Mouse (Mus musculus): ENCODE results near the gene Phf21b.

Gene Phf21b

GRCm38 (mm10) chr15:84846216-84846615 lies 9.6 kb downstream of the Phf21b start:
- DNase-seq (ENCODE audit: extremely low spot score, low spot score), result no peak

GRCm38 (mm10) chr15:84844831-84845230 lies 11.0 kb downstream of the Phf21b start:
- no peak for DNase-seq (ENCODE audit: extremely low spot score, low spot score)

GRCm38 (mm10) chr15:84843034-84843433 lies 12.8 kb downstream of the Phf21b start:
- no peak for DNase-seq (ENCODE audit: extremely low spot score, low spot score)

DNA sequence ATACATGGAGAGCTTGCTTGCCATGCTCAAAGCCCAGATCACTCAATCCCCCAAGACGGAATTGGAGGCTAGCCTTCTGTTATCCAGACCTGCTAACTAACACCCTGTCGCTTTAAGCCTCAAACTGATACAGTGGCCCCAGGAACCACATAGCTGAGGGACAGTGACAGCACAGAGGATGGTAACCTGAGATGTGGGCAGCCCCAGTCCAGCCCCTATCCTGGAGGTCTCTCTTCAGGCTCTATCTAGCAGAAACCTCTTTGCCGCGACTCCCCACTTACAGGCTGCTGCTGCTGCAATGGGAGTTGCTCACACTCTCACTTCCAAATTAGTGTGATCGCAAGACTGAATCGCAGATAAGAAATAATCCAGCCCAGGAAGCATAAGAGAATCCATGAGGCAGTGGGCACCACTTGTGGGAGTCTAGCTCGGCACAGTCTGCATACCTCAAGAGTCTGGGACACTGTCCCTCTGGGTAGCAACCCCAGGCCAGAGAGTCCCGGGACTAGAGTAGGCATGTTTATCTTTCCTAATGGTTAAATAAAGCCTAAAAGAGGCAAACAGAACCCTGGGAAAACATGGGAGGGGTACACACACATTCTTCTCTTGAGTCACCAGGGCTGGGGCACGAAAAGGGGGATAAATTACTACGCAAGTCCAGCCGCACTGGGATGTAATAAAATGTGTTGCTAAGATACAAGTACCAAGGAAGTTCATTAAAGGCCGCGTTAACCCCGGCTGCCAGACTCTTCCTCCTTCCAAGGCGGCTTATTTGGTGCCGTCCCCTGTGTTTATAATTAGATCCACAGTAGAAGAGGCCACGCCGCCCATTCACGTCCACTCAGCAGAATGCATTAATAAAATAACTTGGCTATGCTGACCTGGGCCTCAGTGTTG lies 13.7 kb downstream of the Phf21b start:
- peak; percentile 22 for DNase-seq (ENCODE audit: extremely low spot score, low spot score)

DNA sequence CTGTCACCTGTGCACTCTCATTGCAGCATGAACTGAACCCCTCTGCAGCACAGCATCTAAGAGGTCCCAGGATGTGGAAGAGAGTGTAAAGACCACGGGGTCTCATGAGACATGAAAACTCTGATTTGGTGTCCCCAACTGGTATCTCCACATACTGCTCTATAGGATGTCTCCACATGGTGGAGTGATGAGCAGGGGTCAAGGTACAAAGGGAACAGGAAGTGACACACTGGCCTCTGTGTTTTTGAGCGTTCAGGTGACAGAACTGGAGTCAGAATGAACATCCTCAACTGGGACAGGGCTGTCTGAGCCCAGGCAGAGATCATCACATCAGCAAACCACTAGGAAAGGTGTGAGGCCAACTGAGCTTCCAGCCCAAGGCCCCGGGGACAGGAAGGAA lies 15.3 kb downstream of the Phf21b start:
- DNase-seq (ENCODE audit: extremely low spot score, low spot score), result no peak

DNA sequence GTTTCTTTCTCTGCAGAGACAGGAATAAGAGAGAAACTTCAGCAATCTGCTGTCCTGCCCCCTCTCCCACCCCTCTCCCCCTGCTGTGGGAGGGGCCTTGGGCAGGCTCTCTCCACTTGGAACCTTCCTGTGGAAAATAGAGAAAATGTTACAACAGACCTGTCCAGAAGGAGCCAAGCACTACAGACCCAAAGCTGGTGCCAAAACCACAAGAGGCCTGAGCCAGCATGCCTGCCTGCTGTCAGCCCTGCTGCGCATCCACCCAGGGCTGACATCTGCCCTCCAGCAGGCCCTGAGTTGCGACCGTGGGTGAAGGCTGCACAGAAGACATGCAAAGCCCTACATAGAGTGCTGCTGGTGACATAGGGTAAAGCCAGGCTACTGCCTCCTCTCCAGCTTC lies 16.3 kb downstream of the Phf21b start:
- DNase-seq (ENCODE audit: extremely low spot score, low spot score), result no peak

- no peak for DNase-seq (ENCODE audit: extremely low spot score, low spot score)
Observed at GRCm38 (mm10) chr15:84837896-84838295, 18.0 kb downstream of the Phf21b start.

DNA sequence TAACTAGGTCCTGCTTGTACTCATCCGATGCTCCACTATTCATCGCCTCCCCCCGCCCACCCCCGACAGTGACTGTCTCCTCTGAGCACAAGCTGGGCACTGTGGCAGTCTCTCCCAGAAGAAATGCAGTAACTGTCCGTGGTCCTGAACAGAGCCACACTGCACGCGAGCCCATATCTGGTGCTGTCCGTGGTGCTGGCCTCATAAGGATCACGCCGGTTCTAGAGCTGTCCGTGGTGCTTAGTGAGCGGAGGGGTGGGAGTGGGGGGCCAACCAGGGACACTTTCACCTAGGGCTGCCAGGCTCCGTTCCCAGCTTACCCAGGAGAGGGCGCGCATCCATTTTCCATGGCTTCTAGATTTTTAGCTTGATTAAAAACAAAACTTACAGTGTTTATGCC lies 26.4 kb downstream of the Phf21b start:
- peak; percentile 89 for DNase-seq (ENCODE audit: extremely low spot score, low spot score)

GRCm38 (mm10) chr15:84828603-84829002 lies 27.2 kb downstream of the Phf21b start:
- DNase-seq (ENCODE audit: extremely low spot score, low spot score), result no peak

- DNase-seq (ENCODE audit: extremely low spot score, low spot score), result no peak
Observed at GRCm38 (mm10) chr15:84823086-84823485, 32.8 kb downstream of the Phf21b start.

DNA sequence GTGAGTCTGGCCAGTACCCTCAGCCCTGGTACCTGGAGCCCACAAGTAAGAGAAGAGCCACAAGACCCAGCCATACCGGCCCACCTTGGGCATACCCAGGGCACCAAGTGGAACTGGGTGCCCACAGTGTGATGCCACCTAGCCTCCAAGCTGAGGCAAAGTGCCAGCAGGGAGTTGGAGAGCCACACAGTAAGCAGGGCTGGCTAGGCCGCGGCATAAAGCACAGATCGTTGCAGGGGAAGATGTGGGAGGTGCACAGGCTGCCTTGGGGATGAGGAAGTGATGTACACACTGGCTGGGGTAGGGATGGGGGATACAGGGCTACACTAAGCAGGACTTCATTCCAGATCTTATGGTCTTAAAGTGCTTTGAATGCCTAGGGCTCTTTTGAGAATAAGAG lies 35.0 kb downstream of the Phf21b start:
- no peak for DNase-seq (ENCODE audit: extremely low spot score, low spot score)

DNA sequence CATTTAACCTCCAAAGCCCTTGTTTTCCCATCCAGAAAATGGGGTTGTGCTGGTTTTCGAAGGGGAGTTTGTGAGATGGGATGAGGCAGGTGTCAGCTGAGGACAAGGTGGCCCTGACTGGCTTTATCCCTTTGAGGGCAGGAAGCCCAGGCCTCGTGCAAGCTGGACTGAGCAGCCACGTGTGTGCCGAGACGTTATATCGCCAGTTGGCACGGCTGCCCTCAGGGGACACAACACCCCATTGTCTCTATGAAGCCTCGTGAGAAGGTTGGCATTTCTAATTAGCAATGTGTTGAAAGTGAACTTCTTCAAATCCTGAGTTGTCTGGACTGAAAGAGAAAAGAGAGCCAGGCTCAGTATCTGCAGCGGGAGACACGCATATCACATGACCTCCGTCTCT lies 37.6 kb downstream of the Phf21b start:
- no peak for DNase-seq (ENCODE audit: extremely low spot score, low spot score)

DNA sequence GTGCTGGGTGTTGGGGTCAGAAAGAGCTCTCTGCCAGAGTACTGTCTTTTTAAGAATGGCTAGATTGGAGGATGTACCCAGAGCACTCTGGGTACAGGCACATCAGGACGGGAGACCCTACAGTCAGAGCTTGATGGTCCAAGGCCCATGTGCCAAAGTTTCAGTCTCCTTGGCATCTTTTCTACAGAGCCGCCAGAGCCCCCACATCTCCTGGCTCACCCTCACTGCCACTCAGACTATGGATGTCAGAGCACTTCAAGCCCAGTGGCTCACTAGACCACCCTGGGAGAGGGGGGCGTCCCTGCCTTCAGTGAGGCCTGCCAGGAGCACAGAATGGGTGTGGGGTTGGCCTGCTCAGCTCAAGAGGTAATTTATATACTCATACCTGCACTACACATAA lies 38.3 kb downstream of the Phf21b start:
- DNase-seq (ENCODE audit: extremely low spot score, low spot score), result no peak

DNA sequence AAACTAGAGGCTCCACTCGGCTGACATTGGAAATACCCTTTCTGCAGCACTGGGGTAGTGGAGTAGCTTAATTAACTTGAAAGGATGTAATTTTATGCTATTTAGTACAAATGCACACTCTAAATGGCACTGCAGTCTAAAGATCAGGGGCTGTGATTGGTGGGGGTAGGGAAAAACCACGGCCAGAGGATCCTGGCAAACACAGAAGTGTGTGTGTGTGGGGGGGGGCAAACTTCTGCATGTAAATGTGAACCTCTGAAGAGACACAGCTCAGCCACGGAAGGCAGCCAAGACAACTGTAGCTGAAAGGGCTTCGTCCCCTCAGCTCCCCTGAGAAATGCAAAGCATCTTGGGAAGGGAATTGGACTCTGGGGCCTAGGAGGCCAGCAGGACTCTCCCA lies 40.7 kb downstream of the Phf21b start:
- no peak for DNase-seq (ENCODE audit: extremely low spot score, low spot score)

DNA sequence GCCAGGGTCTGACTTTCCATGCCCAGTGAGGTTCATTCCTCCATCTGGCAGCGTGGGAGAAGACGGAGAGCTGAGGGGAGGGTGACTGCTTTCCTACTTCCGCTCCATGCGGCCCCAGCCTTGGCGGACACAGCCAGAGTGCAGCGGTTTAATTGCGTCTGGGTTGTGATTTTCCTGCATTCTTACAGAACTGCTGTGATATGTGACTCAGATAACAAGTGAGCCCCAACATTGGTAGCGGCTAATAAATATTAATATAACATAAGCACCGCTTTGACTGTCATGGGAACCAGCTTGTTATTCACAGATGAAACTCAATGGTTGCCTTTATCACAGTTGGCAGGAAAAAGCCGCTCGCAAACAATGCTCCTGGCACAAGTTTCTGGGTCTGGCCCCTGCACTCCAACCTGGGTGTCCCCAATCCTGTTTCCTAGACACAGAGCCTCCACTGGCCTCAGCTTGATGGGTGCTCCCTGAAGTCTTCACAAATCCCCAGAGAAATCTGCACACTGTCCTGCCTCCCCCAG lies 43.0 kb downstream of the Phf21b start:
- DNase-seq (ENCODE audit: extremely low spot score, low spot score), result no peak

DNA sequence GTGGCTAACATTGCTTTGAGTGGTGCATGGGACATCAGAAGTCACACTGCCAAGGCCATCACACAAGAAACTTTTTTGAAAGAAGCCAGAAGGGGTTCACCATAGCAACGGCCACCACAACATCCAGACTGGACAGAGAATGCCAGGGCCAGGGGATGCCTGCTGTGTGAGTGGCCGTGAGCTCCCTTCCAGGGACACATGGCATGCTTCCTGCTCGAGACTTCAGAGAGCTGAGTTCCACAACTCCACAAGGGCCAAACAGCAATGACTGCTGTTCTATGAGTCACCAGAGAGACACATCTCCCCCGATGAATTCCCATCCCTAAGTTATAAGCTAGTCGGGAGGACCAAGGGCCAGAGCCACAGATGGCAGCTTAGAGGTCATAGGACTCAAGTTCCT lies 44.7 kb downstream of the Phf21b start:
- DNase-seq (ENCODE audit: extremely low spot score, low spot score), result no peak

DNA sequence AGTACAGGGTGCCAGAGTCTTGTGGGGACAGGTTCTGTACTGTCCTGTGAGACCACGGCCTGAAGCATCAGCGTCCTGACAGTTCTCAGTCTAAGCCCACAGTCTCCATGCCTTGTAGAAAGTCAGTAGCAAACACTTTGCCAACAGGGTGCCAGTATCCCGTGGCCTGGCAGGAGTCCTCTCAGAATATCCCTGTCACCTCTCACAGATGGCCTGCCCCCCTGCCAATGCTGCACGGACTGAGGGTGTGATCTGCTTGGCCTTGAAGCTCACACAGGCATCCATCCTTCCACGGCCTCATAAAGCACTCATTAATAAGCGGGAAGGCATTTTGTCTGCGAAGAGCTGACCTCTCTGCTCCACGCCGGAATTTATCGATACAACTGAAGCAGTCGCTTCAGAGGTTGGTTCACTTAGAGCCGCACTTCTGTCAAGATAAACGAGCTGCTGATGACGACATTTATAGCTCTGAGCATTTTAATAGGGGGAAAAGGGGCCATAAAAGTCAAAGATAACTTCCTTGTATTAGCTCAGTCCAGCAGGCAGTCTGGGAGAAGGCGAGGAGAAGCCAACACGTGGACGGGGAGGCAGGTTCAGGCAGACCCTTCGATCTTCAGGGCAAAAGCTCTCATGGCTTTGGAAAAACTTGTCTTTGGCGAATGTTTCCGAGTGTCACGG lies 46.4 kb downstream of the Phf21b start:
- no peak for DNase-seq (ENCODE audit: extremely low spot score, low spot score)

- DNase-seq (ENCODE audit: extremely low spot score, low spot score), result peak; percentile 53
Observed at GRCm38 (mm10) chr15:84803685-84804084, 52.2 kb downstream of the Phf21b start.

- no peak for DNase-seq (ENCODE audit: extremely low spot score, low spot score)
Observed at GRCm38 (mm10) chr15:84800132-84800531, 55.7 kb downstream of the Phf21b start.

DNA sequence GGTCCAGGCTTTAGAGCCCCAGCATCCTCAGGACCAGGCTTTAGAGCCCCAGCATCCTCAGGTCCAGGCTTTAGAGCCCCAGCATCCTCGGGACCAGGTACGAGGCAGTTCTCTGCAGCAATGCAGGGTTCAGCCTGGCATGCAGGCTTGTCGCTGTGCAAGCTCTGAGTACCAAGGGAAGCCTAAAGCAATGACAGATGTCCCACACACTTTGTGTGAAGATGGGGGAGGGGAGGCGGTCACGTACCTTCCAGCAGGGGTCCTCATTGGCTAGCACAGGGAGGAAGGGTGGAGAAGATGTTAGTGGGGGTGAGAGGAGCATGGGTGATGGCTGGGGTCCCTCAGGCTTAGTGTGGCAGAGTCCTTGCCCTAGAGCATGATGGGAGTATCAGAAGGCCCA lies 62.2 kb downstream of the Phf21b start:
- DNase-seq (ENCODE audit: extremely low spot score, low spot score), result no peak

DNA sequence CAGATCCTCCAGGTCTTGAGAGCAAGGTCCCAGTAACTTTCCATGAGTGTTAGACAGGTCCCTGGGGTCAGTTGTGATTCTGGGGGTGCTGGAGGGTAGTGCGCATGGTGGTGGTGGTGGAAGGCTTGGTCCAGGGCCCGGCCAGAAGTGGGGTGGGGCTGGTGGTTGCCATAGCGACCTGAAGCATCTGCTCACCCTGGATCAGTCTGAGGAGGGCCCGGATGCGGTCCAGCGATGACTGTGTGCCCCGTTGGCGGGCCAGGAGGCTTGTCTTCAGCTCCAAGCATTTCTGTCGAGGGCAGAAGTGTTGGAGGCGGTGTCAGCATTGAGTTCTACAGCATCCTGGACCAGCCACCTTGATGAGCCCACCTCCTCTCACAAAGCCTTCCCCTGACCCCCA lies 68.7 kb downstream of the Phf21b start:
- no peak for DNase-seq (ENCODE audit: extremely low spot score, low spot score)

DNA sequence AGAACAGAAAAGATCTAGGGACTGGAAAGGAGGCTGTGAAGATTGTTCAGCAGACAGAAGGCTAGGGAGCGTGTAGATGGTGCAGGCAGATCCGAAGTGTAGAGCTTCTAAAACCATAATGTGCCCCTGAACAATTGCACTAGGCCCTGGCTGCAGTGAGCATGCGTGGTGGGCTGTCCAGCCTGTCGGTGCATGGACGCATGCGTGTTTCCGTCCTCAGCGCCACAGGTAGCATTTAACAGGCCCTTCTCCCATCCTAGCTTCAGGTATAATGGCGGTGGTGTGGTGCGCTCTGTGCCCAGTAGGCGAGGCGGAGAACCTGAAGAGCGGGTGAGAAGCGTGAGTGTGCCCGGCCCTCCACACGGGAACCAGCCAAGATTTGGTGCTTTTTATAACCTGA lies 71.0 kb downstream of the Phf21b start:
- no peak for DNase-seq (ENCODE audit: extremely low spot score, low spot score)

DNA sequence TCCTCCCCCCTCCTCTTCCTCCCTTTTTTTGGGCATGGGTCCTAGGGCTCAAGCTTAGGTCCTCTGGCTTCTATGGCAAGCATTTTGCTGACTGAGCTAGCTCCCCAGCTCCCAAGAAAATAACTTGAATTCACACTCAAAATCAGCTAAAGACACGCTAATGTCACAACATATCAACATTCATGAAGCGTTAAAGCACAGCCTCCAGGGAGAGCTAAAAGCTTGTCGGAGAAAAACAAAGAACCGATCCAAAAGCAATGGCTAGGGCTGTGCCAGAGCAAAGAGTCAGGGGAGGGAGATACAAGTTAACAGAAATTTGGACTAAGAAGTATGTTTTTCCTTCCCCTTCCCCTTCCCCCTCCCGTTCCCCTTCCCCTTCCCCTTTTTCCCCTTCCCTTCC lies 77.3 kb downstream of the Phf21b start:
- DNase-seq (ENCODE audit: extremely low spot score, low spot score), result no peak

Data from neural tube, embryonic 10.5 days (tissue).